Mouse (Mus musculus) hindbrain, embryonic 10.5 days (tissue): ENCODE results near the gene Fgf14. TPM values are rescaled to one million over a fixed set of nuclear protein-coding genes. Genes with fewer than 3 reads are reported as not detected.
"Not testable (repeated sequence)": the region's sequence is repeated elsewhere in the genome, so short reads cannot be mapped to it uniquely, and the experiment has no call there.

ENCODE experiments used
- DNase-seq: peaks from one replicate; pipeline ENCODE4 v3.0.0-alpha.2; 2017; ENCODE audit warnings: low spot score
- H3K27ac ChIP-seq: fragments of 300-500 bp; sonication (generic); 2 replicates; pipeline ENCODE4 v1.5.1; 2016; ENCODE audit warnings: mild to moderate bottlenecking, moderate library complexity
- H3K27me3 ChIP-seq: fragments of 300-500 bp; sonication (generic); 2 replicates; pipeline ENCODE4 v1.6.1; 2016; ENCODE audit warnings: mild to moderate bottlenecking; ENCODE audit not compliant: poor library complexity, insufficient read depth, severe bottlenecking
- H3K36me3 ChIP-seq: fragments of 300-500 bp; sonication (generic); 2 replicates; pipeline ENCODE4 v1.6.1; 2016; ENCODE audit warnings: mild to moderate bottlenecking, moderate library complexity
- H3K4me1 ChIP-seq: fragments of 300-500 bp; sonication (generic); replicated peaks from 2 replicates; pipeline ENCODE4 v1.6.1; 2016; ENCODE audit warnings: mild to moderate bottlenecking
- H3K4me3 ChIP-seq: fragments of 300-500 bp; sonication (generic); 2 replicates; pipeline ENCODE4 v1.5.1; 2016; ENCODE audit warnings: mild to moderate bottlenecking, moderate library complexity
- H3K9me3 ChIP-seq: fragments of 300-500 bp; sonication (generic); 2 replicates; pipeline ENCODE4 v1.6.1; 2016; ENCODE audit warnings: mild to moderate bottlenecking, moderate library complexity
- WGBS: fragments of 180-500 bp; shearing (Covaris S2); methylation state at CpG from one replicate; pipeline ENCODE4 v1.1.7; 2016; 5-methylcytosine and 5-hydroxymethylcytosine counted together
- polyA plus RNA-seq: library from polyadenylated mRNA; unstranded; fragments of >200 nt; fragmentation: Nextera tagmentation; extraction: Ambion mirVana; gene quantifications from 2 replicates; pipeline ENCODE4 v1.2.1, GENCODE M21; 2016

The Fgf14 gene
- polyA plus RNA-seq, 1 experiment from 2014 or later, result 5.1 TPM

DNA sequence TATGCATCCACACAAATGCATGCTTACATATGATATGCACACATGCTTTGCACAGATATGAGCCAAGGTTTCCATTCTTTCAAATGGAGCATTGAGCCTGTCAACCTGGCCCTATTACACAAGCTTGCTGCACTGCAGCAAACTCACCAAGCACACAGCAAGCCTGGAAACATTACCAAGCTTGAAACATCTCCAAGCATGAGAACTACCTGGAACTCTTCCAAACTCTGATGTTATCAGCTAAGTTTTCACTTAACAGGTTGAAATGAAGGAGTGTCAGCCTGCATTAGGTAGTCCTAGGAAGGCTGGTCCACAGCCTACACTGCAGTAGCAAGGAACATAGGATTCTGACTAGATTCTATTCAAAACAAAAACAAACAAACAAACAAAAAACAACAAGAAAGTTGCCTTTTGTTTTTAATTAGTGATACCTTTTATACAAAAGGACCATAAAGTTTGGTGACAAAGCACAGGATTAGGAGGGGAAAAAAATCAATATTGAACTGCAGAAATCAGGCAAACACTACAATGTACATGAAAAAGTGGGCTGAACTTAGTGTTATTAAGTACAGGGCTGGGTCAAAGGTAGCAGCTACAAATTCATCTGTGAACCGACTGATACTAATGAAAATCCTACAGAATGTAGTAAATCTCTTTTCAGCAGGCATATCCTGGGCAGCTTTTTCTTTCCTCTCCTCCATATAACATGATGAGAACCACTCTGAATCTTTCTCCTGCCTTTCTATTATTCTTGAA is 101.6 kb downstream of the Fgf14 start:
- no peak for DNase-seq

DNA sequence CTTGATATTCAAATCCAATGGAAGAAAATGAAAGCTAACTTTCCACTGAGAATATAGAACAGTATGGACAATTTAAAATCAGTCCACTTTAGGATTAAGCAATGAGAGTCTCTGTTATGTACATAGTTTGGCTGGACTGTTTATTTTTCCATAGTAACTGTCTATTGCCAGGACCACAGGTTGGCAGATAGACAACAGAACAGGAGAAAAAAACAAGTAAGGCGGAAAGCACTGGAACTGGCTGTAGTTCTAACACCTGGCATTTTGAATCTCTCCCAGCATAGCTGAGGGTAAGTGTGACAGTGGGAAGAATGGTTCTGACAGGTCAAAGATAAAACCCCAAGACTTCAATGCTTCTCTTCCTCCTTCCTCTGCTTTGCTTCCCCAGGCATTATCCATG is 110.5 kb downstream of the Fgf14 start:
- Histone ChIP-seq H3K27ac (no peak overlapping the region), H3K4me1 (no peaks in the 10 kb centered on the region), H3K27me3 (no peaks in the 10 kb centered on the region), H3K36me3 (no peaks in the 10 kb centered on the region), H3K9me3 (no peaks in the 10 kb centered on the region), H3K4me3 (no peak overlapping the region)
- no peak for DNase-seq
- 93% methylated on average over 1 of the region's 1 CpGs for WGBS

More for the DNA sequence above, 101.6 kb downstream of the Fgf14 start:
- H3K27me3 ChIP-seq, result no peaks in the 10 kb centered on the region
- H3K27ac ChIP-seq, result no peak overlapping the region
- H3K36me3 ChIP-seq, result no peaks in the 10 kb centered on the region
- no peaks in the 10 kb centered on the region for H3K4me1 ChIP-seq
- H3K4me3 ChIP-seq, result no peak overlapping the region
- H3K9me3 ChIP-seq, result no peaks in the 10 kb centered on the region
- WGBS, result 93% methylated on average over 1 of the region's 1 CpGs

DNA sequence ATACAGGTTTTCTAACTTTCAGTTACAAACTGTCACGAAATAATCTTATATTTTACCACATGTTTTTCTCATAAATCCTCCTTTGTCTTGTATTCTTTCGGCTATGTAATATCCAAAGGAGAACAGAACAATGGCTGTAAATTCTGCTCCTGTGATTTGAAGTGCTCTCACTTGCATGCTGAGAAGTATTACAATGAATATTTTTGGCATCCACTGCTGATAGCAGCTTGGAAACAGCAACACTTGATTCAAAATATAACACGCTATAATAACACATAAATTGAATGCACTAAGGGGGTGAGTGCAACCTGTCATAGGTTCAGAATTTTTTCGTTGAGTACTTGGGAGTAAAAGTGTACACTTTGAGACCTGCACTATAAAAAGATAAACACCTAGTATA is 115.4 kb downstream of the Fgf14 start:
- Histone ChIP-seq H3K9me3 (no peaks in the 10 kb centered on the region), H3K27ac (no peak overlapping the region), H3K27me3 (no peaks in the 10 kb centered on the region), H3K4me1 (no peaks in the 10 kb centered on the region), H3K36me3 (no peaks in the 10 kb centered on the region), H3K4me3 (no peak overlapping the region)
- DNase-seq, result no peak
- 86% methylated on average over 4 of the region's 4 CpGs for WGBS

DNA sequence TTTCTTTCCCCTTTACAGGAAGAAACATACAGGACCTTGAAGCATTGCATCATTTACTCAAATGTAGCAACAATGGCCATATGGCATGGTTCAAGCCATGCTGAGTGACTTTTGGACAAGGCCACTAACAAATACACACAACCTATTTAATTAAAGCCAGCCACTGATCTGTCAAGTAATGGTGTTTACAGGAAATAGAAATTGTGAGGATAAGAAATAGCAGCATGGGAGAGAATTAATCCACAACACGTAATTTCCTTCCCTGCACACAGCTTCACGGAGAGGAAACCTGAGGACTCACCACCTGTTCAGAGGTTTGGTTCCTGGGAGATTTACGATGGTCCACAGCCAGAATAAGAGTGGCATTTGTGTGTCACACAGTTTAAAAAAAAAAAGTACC is 140.8 kb downstream of the Fgf14 start:
- WGBS, result 88% methylated on average over 3 of the region's 3 CpGs
- Histone ChIP-seq H3K27ac (no peak overlapping the region), H3K4me3 (no peak overlapping the region), H3K4me1 (no peaks in the 10 kb centered on the region), H3K9me3 (no peaks in the 10 kb centered on the region), H3K27me3 (no peaks in the 10 kb centered on the region), H3K36me3 (no peaks in the 10 kb centered on the region)
- DNase-seq, result no peak

DNA sequence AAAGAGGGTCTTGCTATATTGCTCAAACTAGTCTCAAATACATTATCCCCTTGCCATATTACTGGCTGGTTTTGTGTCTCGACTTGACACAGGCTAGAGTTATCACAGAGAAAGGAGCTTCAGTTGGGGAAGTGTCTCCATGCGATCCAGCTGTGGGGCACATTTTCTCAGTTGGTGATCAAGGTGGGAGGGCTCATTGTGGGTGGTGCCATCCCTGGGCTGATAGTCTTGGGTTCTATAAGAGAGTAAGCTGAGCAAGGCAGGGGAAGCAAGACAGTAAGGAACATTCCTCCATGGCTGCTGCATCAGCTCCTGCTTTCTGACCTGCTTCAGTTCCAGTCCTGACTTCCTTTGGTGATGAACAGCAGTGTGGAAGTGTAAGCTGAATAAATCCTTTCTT is 141.6 kb downstream of the Fgf14 start:
- H3K36me3 ChIP-seq, H3K4me3 ChIP-seq, H3K27me3 ChIP-seq, DNase-seq, H3K27ac ChIP-seq, H3K4me1 ChIP-seq, H3K9me3 ChIP-seq: not testable (repeated sequence)
- 79% methylated on average over 2 of the region's 2 CpGs for WGBS

DNA sequence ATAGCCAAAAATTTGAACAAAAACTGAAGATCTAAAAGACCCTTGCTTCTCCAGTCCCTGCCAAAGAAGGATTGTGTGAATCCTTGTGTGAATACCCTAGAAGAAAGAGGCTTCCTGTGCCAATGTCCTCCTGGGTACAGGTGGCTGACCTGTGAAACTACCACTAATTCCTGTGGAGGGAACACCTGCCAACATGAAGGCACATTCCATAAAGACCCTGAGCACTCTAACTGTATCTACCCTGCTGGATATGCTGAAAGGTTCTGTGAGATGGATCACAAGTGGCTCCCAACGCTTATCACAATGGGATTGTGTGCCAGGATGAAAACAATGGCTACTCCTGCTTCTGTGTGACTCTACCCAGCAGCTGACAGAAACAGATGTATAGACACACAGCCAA is 144.9 kb downstream of the Fgf14 start:
- H3K36me3 ChIP-seq, result no peaks in the 10 kb centered on the region
- no peaks in the 10 kb centered on the region for H3K9me3 ChIP-seq
- H3K4me3 ChIP-seq, result no peak overlapping the region
- DNase-seq, result no peak
- H3K27me3 ChIP-seq, result no peaks in the 10 kb centered on the region
- H3K27ac ChIP-seq, result no peak overlapping the region
- no peaks in the 10 kb centered on the region for H3K4me1 ChIP-seq
- WGBS, result 81% methylated on average over 1 of the region's 1 CpGs

DNA sequence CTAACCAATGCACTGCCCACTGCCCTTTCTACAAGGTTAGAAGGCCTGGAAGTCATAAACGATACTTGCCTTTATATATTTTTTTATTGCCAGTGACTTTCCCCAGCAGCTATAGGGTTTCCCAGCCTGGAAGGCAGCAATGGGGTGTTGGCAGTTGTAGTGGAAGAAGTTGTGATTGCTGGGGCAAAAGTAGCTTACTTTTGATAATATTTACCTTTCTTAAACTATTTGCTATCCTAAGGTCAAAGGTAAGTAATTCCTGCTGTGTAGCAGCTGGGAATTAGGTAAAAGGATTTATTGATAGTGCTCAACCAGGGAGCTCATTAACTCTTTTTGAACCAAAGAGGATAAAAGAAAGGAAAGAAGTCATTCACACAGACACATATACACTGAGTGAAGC is 164.9 kb downstream of the Fgf14 start:
- no peaks in the 10 kb centered on the region for H3K9me3 ChIP-seq
- H3K36me3 ChIP-seq, result no peaks in the 10 kb centered on the region
- no peak overlapping the region for H3K4me3 ChIP-seq
- no peak overlapping the region for H3K27ac ChIP-seq
- WGBS, result 80% methylated on average over 1 of the region's 1 CpGs
- H3K27me3 ChIP-seq, result no peaks in the 10 kb centered on the region
- DNase-seq, result no peak
- H3K4me1 ChIP-seq, result no peaks in the 10 kb centered on the region

DNA sequence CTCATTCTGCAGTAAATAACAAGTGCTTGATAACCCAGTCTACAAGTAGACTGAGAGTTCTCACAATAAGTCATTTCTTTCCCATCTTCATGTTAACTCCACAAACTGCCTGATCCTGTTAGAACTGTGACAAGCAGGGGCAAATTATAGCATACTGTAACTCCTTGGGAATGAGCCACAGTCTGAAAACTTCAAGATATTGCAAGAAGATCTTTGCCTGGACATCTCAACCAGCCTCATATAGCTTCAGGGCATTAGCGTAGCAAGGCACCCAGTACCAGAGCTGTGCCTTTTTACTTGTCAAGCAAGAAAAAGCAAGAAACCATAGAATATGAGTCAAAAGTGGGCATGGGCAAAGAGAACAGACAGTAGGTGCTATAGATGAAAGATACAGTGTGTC is 188.0 kb downstream of the Fgf14 start:
- WGBS, result 87% methylated on average over 1 of the region's 1 CpGs
- Histone ChIP-seq H3K9me3 (no peaks in the 10 kb centered on the region), H3K27me3 (no peaks in the 10 kb centered on the region), H3K27ac (no peak overlapping the region), H3K36me3 (no peaks in the 10 kb centered on the region), H3K4me1 (no peaks in the 10 kb centered on the region), H3K4me3 (no peak overlapping the region)
- DNase-seq, result no peak

DNA sequence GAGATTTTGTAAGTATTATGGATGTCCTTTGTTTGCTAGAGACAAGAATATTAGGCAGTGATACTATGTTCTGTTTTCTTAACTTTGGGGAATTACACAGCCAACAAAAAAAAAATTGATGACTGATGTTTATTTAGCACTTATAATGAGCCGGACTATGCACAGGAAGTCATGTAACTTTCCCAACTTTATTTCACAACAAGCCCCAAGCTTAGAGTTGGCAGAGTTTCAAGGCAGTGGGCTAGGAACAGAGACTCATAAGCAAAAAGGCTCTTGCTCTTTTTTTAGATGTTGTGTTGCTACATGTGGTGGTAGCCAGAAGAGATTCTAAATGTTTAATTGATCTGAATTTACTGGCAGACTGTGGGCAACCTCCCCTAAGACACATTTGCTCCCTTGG is 191.7 kb downstream of the Fgf14 start:
- no peaks in the 10 kb centered on the region for H3K36me3 ChIP-seq
- no peaks in the 10 kb centered on the region for H3K4me1 ChIP-seq
- H3K27ac ChIP-seq, result no peak overlapping the region
- H3K4me3 ChIP-seq, result no peak overlapping the region
- H3K9me3 ChIP-seq, result no peaks in the 10 kb centered on the region
- no peaks in the 10 kb centered on the region for H3K27me3 ChIP-seq
- DNase-seq, result no peak
- WGBS, result 91% methylated on average over 1 of the region's 1 CpGs

DNA sequence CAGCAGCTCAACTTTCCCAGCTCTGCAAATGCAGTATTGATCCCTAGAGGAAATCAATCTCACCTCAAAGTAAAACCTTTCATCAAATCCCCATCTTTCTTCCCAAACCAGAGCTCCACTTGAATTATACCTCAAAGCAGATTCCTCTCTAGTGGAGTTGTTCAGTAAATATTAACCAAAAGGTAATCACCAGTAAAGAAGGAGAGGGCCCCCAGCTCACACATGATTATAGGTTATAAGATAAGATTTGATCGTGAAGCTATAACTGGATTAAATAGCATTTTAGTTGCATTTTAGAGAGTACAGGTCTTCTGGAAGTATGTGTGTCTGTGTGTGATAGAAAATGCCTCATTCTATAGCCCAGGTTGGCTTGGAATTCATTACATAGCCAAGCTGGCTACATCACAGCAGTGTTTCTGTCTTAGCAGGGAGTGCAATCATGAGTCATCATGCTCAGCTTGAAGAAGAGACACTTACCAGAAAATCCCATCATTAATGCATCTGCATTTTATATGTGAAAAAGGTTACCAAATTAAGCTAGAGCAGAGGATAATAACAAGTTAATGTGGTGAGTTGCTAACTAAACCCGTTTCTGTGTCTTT is 202.8 kb downstream of the Fgf14 start:
- H3K27ac ChIP-seq, result no peak overlapping the region
- 84% methylated on average over 2 of the region's 2 CpGs for WGBS
- no peak for DNase-seq
- H3K9me3 ChIP-seq, result no peaks in the 10 kb centered on the region
- no peaks in the 10 kb centered on the region for H3K36me3 ChIP-seq
- H3K4me3 ChIP-seq, result no peak overlapping the region
- no peaks in the 10 kb centered on the region for H3K4me1 ChIP-seq
- H3K27me3 ChIP-seq, result no peaks in the 10 kb centered on the region

DNA sequence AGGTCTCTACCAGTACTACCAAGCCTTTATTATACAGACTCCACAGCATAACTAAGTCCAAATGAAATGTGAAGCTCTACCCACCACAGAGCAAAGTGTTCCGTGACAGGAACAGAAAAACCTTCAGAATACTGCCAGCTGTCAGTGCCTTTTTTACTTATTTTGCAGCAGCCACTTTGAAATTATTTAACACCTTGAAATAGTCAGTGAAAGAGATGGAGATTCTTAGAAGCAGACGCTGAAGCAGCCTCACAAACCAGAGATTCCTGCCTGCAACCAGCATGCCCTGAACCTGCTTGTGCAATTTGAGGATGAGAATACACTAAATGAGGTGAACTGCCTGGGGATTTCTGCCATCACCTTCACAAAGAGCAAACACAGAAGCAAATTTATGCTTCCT is 206.0 kb downstream of the Fgf14 start:
- no peaks in the 10 kb centered on the region for H3K27me3 ChIP-seq
- DNase-seq, result no peak
- WGBS, result 76% methylated on average over 2 of the region's 2 CpGs

DNA sequence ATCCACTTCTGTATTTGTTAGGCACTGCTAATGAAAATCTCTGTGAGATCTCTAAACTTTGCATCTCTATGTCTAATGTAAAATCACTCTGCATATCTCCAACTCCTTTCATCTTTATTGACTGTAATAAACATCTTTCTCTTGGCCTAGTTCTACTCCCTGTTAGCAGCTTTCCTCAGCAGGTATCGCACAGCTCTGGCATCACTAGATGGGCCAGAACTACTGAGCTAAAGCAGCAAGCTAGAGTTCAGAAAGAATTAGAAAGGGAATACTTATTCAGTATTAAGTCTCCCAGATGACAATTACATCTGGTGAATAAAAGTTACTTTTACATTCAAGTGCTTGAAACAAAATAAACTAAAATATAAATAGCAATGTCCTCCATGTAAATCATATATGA is 221.8 kb downstream of the Fgf14 start:
- no peak for DNase-seq
- Histone ChIP-seq H3K9me3 (no peaks in the 10 kb centered on the region), H3K27me3 (no peaks in the 10 kb centered on the region), H3K4me3 (no peak overlapping the region), H3K27ac (no peak overlapping the region), H3K36me3 (no peaks in the 10 kb centered on the region), H3K4me1 (no peaks in the 10 kb centered on the region)
- 89% methylated on average over 1 of the region's 1 CpGs for WGBS

More for the DNA sequence above, 206.0 kb downstream of the Fgf14 start:
- Histone ChIP-seq H3K9me3 (no peaks in the 10 kb centered on the region), H3K27ac (no peak overlapping the region), H3K36me3 (no peaks in the 10 kb centered on the region), H3K4me3 (no peak overlapping the region), H3K4me1 (no peaks in the 10 kb centered on the region)

DNA sequence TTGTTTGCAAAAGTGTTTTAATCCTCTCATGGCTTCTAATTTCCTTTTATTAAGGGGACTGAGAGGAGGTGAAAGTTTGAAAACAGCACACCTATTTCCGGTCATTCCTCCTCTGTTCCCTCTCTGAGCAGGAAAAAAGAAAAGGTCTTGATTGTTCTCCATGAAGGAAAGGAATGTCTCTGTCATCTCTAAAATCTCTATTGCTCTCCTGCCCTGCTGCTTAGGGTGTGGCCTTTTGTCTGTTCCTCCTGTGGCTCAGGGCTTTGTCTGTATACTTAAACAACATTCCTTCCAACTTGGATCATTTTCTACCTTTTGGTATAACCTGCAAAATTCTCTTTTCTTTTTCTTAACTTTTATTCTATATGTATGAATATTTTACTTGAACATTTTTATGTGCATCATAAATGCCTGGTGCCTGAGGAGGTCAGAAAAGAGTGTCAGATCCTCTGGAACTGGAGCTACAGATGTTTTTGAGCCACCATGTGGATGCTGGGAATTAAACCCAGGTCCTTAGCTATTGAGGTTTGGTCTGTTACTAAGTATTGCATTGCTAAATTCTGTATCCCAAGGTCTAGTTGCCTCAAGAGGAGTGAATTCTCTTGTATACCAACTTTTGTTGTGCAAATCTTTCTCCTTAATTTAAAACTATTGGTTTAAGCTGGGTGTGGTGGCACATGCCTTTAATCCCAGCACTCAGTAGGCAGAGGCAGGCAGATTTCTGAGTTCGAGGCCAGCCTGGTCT is 230.7 kb downstream of the Fgf14 start:
- no peak overlapping the region for H3K27ac ChIP-seq
- H3K4me1 ChIP-seq, result no peaks in the 10 kb centered on the region
- no peak for DNase-seq
- no peak overlapping the region for H3K4me3 ChIP-seq
- WGBS, result 86% methylated on average over 2 of the region's 2 CpGs
- H3K27me3 ChIP-seq, result no peaks in the 10 kb centered on the region
- no peaks in the 10 kb centered on the region for H3K36me3 ChIP-seq
- H3K9me3 ChIP-seq, result no peaks in the 10 kb centered on the region
